Mouse (Mus musculus): ENCODE measurements at regions not wholly inside any gene's neighbourhood (a gene's known extent, or its start where the extent isn't known, plus 50 kb on each side); places are given as distances from the start of the nearest gene placed in this dataset.

DNA sequence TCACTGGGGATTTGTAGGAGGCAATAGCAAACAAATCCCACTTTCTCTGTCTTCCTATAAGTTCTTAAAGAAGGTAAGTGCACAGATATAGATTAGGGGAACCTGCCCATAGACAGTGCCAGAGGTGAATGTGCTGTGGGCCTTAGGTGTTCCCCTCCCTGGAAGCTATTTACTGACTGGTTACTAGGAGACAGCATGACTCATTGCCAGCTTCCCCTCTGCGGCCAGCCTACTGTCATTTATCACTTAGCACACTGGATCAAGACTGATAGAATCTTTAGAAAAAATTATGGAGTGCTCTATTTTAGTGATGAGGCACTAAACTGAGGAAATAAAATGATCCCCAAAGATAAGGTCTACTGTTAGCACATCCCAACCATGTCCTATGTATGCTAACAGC is 187.3 kb upstream of the Nrp1 start:
- TF ChIP-seq CTCF (IDR thresholded peaks at IDR 0.05; ENCODE audit: borderline replicate concordance, extremely low read depth, insufficient read depth, insufficient read length) (no peak), POLR2A (IDR thresholded peaks at IDR 0.05; ENCODE audit: borderline replicate concordance, extremely low read depth, insufficient read depth, insufficient read length, poor library complexity, severe bottlenecking) (no peak)

Data from brain, embryonic 14.5 days (tissue).